Mouse (Mus musculus): ENCODE data around the gene Fermt3.
"Not testable (repeated sequence)": the region's sequence is repeated elsewhere in the genome, so short reads cannot be mapped to it uniquely, and the experiment has no call there.

Fermt3 gene

GRCm38 (mm10) chr19:7019191-7019590, at the start of gene Fermt3:
TSS of gene Fermt3 (minus strand) at chr19:7019469.
- DNase-seq (ENCODE audit: extremely low read depth, low read depth, low spot score): no peak

GRCm38 (mm10) chr19:7068136-7068535, 48.9 kb upstream of the Fermt3 start:
- no peak for DNase-seq (ENCODE audit: extremely low read depth, low read depth, low spot score)

- no peak for DNase-seq (ENCODE audit: extremely low read depth, low read depth, low spot score)
Measured at GRCm38 (mm10) chr19:7067344-7068050, 48.2 kb upstream of the Fermt3 start.

GRCm38 (mm10) chr19:7066828-7067342, 47.6 kb upstream of the Fermt3 start:
- no peak for DNase-seq (ENCODE audit: extremely low read depth, low read depth, low spot score)

GRCm38 (mm10) chr19:7066034-7066827, 47.0 kb upstream of the Fermt3 start:
- DNase-seq (ENCODE audit: extremely low read depth, low read depth, low spot score): no peak

- no peak for DNase-seq (ENCODE audit: extremely low read depth, low read depth, low spot score)
Measured at GRCm38 (mm10) chr19:7064571-7064970, 45.3 kb upstream of the Fermt3 start.

GRCm38 (mm10) chr19:7062916-7063315, 43.6 kb upstream of the Fermt3 start:
- DNase-seq (ENCODE audit: extremely low read depth, low read depth, low spot score): no peak

- no peak for DNase-seq (ENCODE audit: extremely low read depth, low read depth, low spot score)
Measured at GRCm38 (mm10) chr19:7062110-7062509, 42.8 kb upstream of the Fermt3 start.

GRCm38 (mm10) chr19:7058541-7058940, 39.3 kb upstream of the Fermt3 start:
- no peak for DNase-seq (ENCODE audit: extremely low read depth, low read depth, low spot score)

GRCm38 (mm10) chr19:7057722-7058207, 38.5 kb upstream of the Fermt3 start:
- peak; percentile 46 for DNase-seq (ENCODE audit: extremely low read depth, low read depth, low spot score)

GRCm38 (mm10) chr19:7057126-7057721, 38.0 kb upstream of the Fermt3 start:
- no peak for DNase-seq (ENCODE audit: extremely low read depth, low read depth, low spot score)

- no peak for DNase-seq (ENCODE audit: extremely low read depth, low read depth, low spot score)
Measured at GRCm38 (mm10) chr19:7056248-7057087, 37.2 kb upstream of the Fermt3 start, which contains the start of gene Macrod1. TSS of gene Macrod1 (plus strand) at chr19:7056810.

GRCm38 (mm10) chr19:7055173-7055572, 35.9 kb upstream of the Fermt3 start:
- no peak for DNase-seq (ENCODE audit: extremely low read depth, low read depth, low spot score)

- DNase-seq (ENCODE audit: extremely low read depth, low read depth, low spot score): no peak
Measured at GRCm38 (mm10) chr19:7054772-7055171, 35.5 kb upstream of the Fermt3 start.

- DNase-seq (ENCODE audit: extremely low read depth, low read depth, low spot score): not testable (repeated sequence)
Measured at GRCm38 (mm10) chr19:7053382-7053781, 34.1 kb upstream of the Fermt3 start.

GRCm38 (mm10) chr19:7044706-7045105, 25.4 kb upstream of the Fermt3 start:
- DNase-seq (ENCODE audit: extremely low read depth, low read depth, low spot score): no peak

GRCm38 (mm10) chr19:7044279-7044678, 25.0 kb upstream of the Fermt3 start:
- DNase-seq (ENCODE audit: extremely low read depth, low read depth, low spot score): no peak

- DNase-seq (ENCODE audit: extremely low read depth, low read depth, low spot score): no peak
Measured at GRCm38 (mm10) chr19:7041171-7041570, 21.9 kb upstream of the Fermt3 start.

GRCm38 (mm10) chr19:7040637-7041130, 21.4 kb upstream of the Fermt3 start:
- no peak for DNase-seq (ENCODE audit: extremely low read depth, low read depth, low spot score)
